Mouse (Mus musculus) forebrain, postnatal 0 days (tissue): ENCODE results near the gene Iscu. TPM values are rescaled to one million over a fixed set of nuclear protein-coding genes. Genes with fewer than 3 reads are reported as not detected.
"Not testable (repeated sequence)": the region's sequence is repeated elsewhere in the genome, so short reads cannot be mapped to it uniquely, and the experiment has no call there.

Experiments
- ATAC-seq: fragments of 200-750 bp; cut with Nextera tagmentation; 2 replicates; pipeline ENCODE4 v1.8.0; 2017; ENCODE audit warnings: mild to moderate bottlenecking, moderate library complexity
- DNase-seq: peaks from one replicate; pipeline ENCODE4 v3.0.0-alpha.2; 2015
- H3K27ac ChIP-seq: fragments of 300-500 bp; sonication (generic); 2 replicates; pipeline ENCODE4 v1.5.1; 2014; ENCODE audit warnings: low read depth, mild to moderate bottlenecking, antibody characterized with exemption, low read length, moderate library complexity, mixed read lengths
- H3K27me3 ChIP-seq: fragments of 300-500 bp; sonication (generic); 2 replicates; pipeline ENCODE4 v1.6.1; 2014; ENCODE audit warnings: mild to moderate bottlenecking, low read length, mixed read lengths; ENCODE audit not compliant: insufficient read depth
- H3K36me3 ChIP-seq: fragments of 300-500 bp; sonication (generic); 2 replicates; pipeline ENCODE4 v1.6.1; 2014; ENCODE audit warnings: mild to moderate bottlenecking, moderate library complexity; ENCODE audit not compliant: insufficient read depth
- H3K4me1 ChIP-seq: fragments of 300-500 bp; sonication (generic); 2 replicates; pipeline ENCODE4 v1.6.1; 2014; ENCODE audit warnings: antibody characterized with exemption; ENCODE audit not compliant: insufficient read depth
- H3K4me2 ChIP-seq: fragments of 300-500 bp; sonication (generic); 2 replicates; pipeline ENCODE4 v1.6.1; 2014; ENCODE audit warnings: low read depth, mild to moderate bottlenecking, moderate library complexity
- H3K4me3 ChIP-seq: fragments of 300-500 bp; sonication (generic); 2 replicates; pipeline ENCODE4 v1.5.1; 2014; ENCODE audit warnings: low read depth, low read length, mixed read lengths
- H3K9ac ChIP-seq: fragments of 300-500 bp; sonication (generic); 2 replicates; pipeline ENCODE4 v1.6.1; 2014; ENCODE audit warnings: mild to moderate bottlenecking
- H3K9me3 ChIP-seq: fragments of 300-500 bp; sonication (generic); 2 replicates; pipeline ENCODE4 v1.6.1; 2016; ENCODE audit warnings: low read length
- CTCF ChIP-seq: sonication (generic); IDR thresholded peaks from 2 replicates; pipeline ENCODE4 v1.5.1; 2016; ENCODE audit warnings: antibody characterized with exemption, control low read depth, low read depth
- WGBS: fragments of 180-500 bp; shearing (Covaris S2); extraction: QIAGEN DNeasy Blood & Tissue Kit; methylation state at CpG from one replicate; pipeline ENCODE4 v1.1.7; 2014; 5-methylcytosine and 5-hydroxymethylcytosine counted together
- polyA plus RNA-seq: library from polyadenylated mRNA; unstranded; fragments of >200 nt; fragmentation: Nextera tagmentation; extraction: Ambion mirVana; gene quantifications from 2 replicates; pipeline ENCODE4 v1.2.1, GENCODE M21; 2015
- total RNA-seq: library from RNA; depleted of rRNA; stranded (reverse); fragments of >200 nt; gene quantifications from 2 replicates; pipeline ENCODE4 v1.2.3, GENCODE M21; 2014

The Iscu gene
- total and polyA plus RNA-seq, 2 experiments from 2014 or later = 67.2 to 98.9 TPM

DNA sequence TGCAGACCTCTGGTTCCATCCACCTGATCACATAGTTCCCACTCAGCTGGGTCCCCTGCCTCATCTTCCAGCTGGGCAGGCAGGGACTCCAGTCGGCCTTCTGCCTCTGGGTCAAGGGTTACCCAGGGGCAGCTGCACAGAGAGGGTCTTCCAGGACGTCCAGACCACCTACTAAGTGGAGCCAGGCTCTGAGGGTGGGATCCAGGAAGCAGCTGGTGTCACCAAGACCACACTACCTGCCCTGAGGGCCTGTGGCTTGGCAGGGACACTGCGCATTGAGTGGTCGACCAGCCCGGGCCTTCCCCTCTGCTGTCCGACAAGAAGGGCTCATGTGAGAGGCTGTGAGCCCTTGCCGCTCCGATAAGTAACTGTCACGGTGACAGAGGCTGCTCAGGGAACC is 35.2 kb downstream of the Iscu start:
- no peaks in the 10 kb centered on the region for H3K36me3 ChIP-seq
- no peak for TF ChIP-seq CTCF
- no peak for DNase-seq
- no peak for ATAC-seq
- no peak overlapping the region for H3K27ac ChIP-seq
- H3K4me1 ChIP-seq = no peaks in the 10 kb centered on the region
- no peak overlapping the region for H3K4me3 ChIP-seq
- no peak overlapping the region for H3K9ac ChIP-seq
- no peak overlapping the region for H3K4me2 ChIP-seq
- 67% methylated on average over 9 of the region's 9 CpGs for WGBS
- H3K9me3 ChIP-seq = no peaks in the 10 kb centered on the region
- H3K27me3 ChIP-seq = no peaks in the 10 kb centered on the region

DNA sequence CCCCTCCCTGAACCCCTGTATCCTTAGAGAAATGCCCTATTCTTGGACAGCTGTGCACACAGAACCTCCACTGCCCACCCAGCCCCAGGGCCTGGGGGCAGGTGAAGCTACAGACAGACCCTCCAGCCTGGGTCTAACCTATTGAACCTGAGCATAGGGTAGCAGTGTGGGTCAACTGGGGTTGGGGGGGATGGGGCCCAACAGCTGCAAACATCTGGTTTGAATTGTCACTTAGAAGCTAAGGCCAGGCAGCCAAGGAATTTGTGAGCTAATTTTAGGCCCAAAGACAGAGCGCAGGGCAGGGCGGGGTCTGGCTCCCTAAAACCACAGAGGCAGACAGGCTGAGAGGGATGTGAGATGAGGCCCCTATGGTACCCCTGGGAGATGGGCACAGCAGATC is 35.6 kb downstream of the Iscu start:
- Histone ChIP-seq H3K4me3 (no peak overlapping the region), H3K4me1 (no peaks in the 10 kb centered on the region), H3K9me3 (no peaks in the 10 kb centered on the region), H3K27me3 (no peaks in the 10 kb centered on the region), H3K36me3 (no peaks in the 10 kb centered on the region), H3K27ac (no peak overlapping the region), H3K4me2 (no peak overlapping the region), H3K9ac (no peak overlapping the region)
- no peak for ATAC-seq
- no peak for TF ChIP-seq CTCF
- no peak for DNase-seq
- 86% methylated on average over 2 of the region's 2 CpGs for WGBS

DNA sequence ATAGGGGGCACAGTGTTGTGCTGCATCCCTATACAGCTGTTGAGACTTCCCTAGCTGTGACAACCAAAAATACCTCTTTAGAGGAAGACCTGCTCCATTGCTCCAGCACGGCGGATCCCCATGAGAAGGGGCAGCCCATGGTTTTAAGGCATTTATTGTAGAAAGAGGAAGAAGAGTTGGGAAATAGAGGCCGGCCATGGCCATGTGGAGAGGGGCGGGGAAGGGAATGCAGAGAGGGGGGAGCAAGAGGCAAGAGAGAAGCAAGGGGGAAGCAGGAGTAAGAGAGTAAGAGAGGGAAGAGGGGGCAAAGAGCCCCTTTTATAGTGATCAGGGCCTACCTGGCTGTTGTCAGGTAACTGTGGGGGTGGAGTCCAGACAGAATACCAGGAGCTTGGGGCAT is 37.6 kb downstream of the Iscu start:
- Histone ChIP-seq H3K27me3 (no peaks in the 10 kb centered on the region), H3K9ac (no peak overlapping the region), H3K4me2 (no peak overlapping the region), H3K4me1 (no peaks in the 10 kb centered on the region), H3K4me3 (no peak overlapping the region), H3K36me3 (no peaks in the 10 kb centered on the region), H3K9me3 (no peaks in the 10 kb centered on the region), H3K27ac (no peak overlapping the region)
- DNase-seq (no peak), ATAC-seq (no peak)
- WGBS = 95% methylated on average over 4 of the region's 4 CpGs
- no peak for TF ChIP-seq CTCF

DNA sequence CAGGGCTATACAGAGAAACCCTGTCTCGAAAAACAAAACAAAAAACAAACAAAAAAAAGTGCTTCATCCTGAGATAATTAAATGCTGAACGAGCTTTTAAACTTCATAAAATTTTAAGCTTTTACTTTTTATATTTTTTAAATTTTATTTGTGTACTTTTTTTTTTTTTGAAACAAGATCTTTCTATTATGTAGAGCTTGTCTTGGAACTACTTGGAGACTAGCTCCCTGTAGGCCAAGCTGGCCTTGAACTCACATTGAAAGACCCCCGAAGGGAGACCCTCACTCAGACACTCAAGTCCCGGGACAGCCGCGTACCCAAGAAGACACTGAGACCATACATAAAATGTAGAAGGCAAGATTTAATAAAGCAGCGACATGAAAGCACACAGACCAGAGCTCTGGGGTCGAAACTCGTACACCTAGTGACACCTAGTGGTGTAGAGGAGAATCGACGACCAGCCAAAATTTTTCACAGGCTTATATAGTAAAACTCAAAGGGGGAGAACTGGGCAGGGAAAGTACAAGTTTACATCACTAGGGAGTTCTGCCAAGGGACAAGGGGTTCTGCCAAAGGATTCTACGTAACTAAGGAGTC is 39.4 kb downstream of the Iscu start:
- not testable (repeated sequence) for H3K9me3 ChIP-seq, H3K36me3 ChIP-seq, H3K27ac ChIP-seq, H3K4me1 ChIP-seq, H3K4me3 ChIP-seq, H3K4me2 ChIP-seq, ATAC-seq, H3K9ac ChIP-seq, DNase-seq, H3K27me3 ChIP-seq
- WGBS = 28% methylated on average over 11 of the region's 12 CpGs
- TF ChIP-seq CTCF = peak; percentile 42

DNA sequence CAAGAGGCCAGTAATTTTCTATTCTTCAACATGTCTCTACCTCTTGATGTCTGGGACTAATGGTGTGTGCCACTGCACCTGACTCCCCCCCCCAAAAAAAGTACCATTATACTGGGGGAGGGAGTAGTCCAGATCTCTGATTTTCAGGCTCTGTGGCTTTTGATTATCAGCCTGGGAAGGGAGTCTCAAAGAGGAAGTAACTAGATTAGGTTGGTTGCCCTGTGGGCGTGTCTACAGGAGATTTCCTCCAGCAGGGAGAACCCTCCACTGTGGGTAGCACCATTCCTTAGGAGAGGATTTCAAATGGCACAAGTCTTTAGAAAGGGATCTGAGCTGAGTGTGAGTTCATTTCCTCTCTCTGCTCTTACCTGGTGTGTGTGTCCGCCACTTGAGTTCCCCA is 40.1 kb downstream of the Iscu start:
- Histone ChIP-seq H3K27me3 (no peaks in the 10 kb centered on the region), H3K27ac (no peak overlapping the region), H3K4me3 (no peak overlapping the region), H3K9me3 (no peaks in the 10 kb centered on the region), H3K4me2 (no peak overlapping the region), H3K36me3 (no peaks in the 10 kb centered on the region), H3K4me1 (no peaks in the 10 kb centered on the region), H3K9ac (no peak overlapping the region)
- ATAC-seq = no peak
- no peak for TF ChIP-seq CTCF
- DNase-seq = no peak
- 89% methylated on average over 2 of the region's 2 CpGs for WGBS

DNA sequence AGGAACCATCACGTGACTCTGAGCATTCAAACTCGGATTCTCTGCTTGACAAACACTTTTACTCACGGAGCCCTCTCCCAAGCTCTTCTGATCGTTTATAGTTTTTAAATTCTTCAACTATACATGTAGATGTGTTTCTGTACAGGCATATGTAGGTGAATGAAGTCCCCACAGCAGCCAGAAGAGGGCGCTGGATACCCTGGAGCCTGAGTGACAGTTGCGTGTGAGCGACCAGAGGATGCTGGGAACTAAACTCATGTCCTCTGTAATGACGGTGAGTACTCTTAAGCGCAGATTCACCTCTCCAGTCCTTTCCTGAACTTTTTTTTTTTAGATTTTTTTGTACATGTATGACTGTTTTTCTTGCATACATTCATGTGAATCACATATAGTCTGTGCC is 41.1 kb downstream of the Iscu start:
- no peak overlapping the region for H3K4me2 ChIP-seq
- H3K4me1 ChIP-seq = no peaks in the 10 kb centered on the region
- DNase-seq = no peak
- no peak overlapping the region for H3K4me3 ChIP-seq
- H3K27me3 ChIP-seq = no peaks in the 10 kb centered on the region
- H3K27ac ChIP-seq = no peak overlapping the region
- ATAC-seq = no peak
- no peaks in the 10 kb centered on the region for H3K36me3 ChIP-seq
- no peak overlapping the region for H3K9ac ChIP-seq
- TF ChIP-seq CTCF = no peak
- no peaks in the 10 kb centered on the region for H3K9me3 ChIP-seq
- 25% methylated on average over 9 of the region's 9 CpGs for WGBS

DNA sequence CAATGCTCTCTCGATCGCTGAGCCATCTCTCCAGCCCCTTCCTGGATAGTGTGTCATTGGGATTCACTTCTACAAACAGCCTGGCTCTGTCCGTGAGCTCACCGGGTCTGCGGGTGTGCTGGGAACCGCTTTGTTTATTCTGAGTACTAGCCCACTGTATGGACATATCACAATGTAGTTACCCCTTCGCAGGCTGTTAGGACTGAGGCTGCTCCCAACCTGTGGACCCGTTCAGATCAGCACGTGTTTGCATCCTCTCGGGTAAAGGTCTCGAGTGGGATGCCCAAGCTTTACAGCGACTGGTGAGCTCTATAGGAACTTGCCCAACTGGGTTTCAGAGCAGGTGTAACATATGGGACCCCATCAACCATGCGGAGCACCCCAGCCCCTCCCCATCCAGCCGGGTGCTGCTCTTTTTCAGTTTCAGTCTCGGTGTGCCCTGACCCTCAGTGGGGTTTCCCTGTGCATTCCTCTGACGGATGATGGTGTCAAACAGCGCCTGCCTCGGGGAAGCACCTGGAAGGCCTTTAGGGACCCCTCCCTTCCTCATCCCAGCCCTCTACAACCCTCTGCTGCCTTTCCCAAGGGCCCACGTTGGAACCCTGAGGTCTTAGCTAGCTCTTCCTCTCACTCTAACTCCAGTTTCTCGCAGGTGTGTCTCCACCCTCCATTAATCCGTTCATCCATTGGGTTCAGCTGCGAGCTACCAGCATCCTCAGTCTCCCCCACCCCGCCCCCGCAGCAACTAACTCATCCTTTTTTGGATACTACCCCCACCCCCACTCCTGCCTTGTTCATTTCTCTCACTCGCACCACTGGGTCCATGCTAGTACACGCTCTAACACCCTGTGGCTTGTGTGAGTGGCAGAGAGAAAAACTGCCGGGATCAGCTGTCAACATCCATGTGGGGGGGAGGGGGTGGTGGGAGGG is 41.8 kb downstream of the Iscu start:
- WGBS = 38% methylated on average over 27 of the region's 27 CpGs
- H3K4me3 ChIP-seq = no peak overlapping the region
- H3K4me2 ChIP-seq = no peak overlapping the region
- no peak overlapping the region for H3K27ac ChIP-seq
- 0 out of 2 replicates have a peak, but pooled peaks cover 2% of the 10 kb centered on the region for H3K4me1 ChIP-seq
- H3K27me3 ChIP-seq = no peaks in the 10 kb centered on the region
- no peak for DNase-seq
- ATAC-seq = no peak
- H3K9ac ChIP-seq = no peak overlapping the region
- no peak for TF ChIP-seq CTCF
- no peaks in the 10 kb centered on the region for H3K9me3 ChIP-seq
- H3K36me3 ChIP-seq = no peaks in the 10 kb centered on the region
